Comparison of ENCODE assay signal across 10 mouse cellular contexts in the genomic region with DNA sequence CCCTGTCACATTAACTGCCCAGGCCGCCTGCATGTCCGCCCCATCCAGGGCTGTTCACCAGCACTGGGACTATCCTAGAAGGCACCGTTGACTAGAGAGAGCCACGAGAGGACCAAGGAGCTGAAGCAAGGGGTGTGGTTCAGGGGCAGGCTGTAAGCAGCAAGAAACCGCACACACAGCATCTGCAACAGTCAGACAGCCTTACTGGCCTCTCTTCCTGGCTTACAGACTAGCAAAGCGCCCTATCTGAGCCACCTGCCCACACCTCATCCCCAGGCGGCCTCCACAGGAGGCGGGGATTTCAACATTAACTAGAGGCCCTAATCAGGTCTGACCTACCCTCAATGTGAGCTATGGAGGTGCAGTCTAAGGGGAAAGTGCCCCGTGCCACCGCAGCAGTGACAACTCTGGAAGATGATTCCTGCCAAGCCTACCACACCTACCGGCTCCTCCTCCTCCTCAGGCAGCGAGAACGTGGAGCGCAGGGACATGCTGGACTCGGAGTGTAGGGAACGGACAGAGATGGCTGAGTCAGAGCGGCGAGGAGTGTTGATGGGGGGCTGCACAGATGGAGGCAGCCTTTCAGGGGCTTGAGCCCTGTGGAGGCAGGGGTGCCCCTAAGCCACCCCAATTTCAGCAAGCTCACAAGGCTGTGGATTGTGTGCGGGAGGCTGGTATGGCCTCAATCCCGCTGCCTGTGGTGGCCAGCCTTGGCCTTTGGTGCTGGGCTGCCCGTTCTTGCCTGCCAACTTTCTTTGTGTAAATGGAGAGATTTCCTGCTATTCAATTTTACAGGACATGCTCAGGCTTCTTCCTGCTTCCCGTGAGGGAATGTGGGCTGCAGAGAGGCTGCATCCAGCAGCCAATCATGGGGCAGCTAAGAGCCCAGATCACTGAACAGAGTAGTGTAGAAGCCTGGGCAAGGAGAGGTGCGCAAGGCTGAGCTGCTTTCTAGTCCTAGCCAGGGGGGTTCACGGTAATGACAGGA. TPM values are rescaled to one million over a fixed set of nuclear protein-coding genes. Genes with fewer than 3 reads are reported as not detected.
DNase-seq lines count a peak whose midpoint lies in the region; ATAC-seq and TF ChIP-seq lines count a peak whose summit lies in the region.
"Had no signal": no experiment of that assay in that cellular context is flagged by ENCODE, and none has a peak within 500 bp of the region (broad histone marks: within the 10 kb centered on the region; RNA-seq: fewer than 3 reads in every experiment).

No protein-coding gene starts in this region.

- no peak; the same call in 1 of the 2 replicates for ATAC-seq in hindbrain, embryonic 13.5 days (ENCODE audit: low FRiP score)
- ATAC-seq in heart, postnatal 0 days (ENCODE audit: insufficient read depth, low read depth) = peak; percentile 71
- no peak for ATAC-seq in midbrain, embryonic 15.5 days (replicated peaks)

- peaks cover 88% of the 10 kb centered on the region for H3K36me3 ChIP-seq in hindbrain, embryonic 13.5 days
- H3K36me3 ChIP-seq in hindbrain, embryonic 10.5 days = peaks cover 100% of the 10 kb centered on the region
- H3K36me3 ChIP-seq in heart, postnatal 0 days (replicated peaks; ENCODE audit: control insufficient read depth, insufficient read depth, low read length) = peaks cover 66% of the 10 kb centered on the region
- peaks cover 100% of the 10 kb centered on the region for H3K36me3 ChIP-seq in limb, embryonic 10.5 days
- H3K36me3 ChIP-seq in midbrain, embryonic 15.5 days (replicated peaks) = peaks cover 53% of the 10 kb centered on the region

- no peak overlapping the region for H3K4me2 ChIP-seq in hindbrain, embryonic 13.5 days
- H3K4me2 ChIP-seq in heart, postnatal 0 days (ENCODE audit: low read depth, low read length) = peak overlapping the region; percentile 39
- H3K4me2 ChIP-seq in midbrain, embryonic 15.5 days = no peak overlapping the region

- H3K9ac ChIP-seq in hindbrain, embryonic 13.5 days = 0 out of 2 replicates have a peak overlapping the region, but pooled peaks have one; percentile 9
- no peak overlapping the region for H3K9ac ChIP-seq in heart, postnatal 0 days (replicated peaks; ENCODE audit: low read depth, low read length)
- H3K9ac ChIP-seq in midbrain, embryonic 15.5 days = no peak overlapping the region

- no peak overlapping the region; the same call in 1 of the 2 replicates for H3K27ac ChIP-seq in hindbrain, embryonic 13.5 days
- no peak overlapping the region for H3K27ac ChIP-seq in hindbrain, embryonic 10.5 days
- H3K27ac ChIP-seq in heart, postnatal 0 days (ENCODE audit: low read depth) = peak overlapping the region; percentile 78
- peak overlapping the region; percentile 5; the same call in 1 of the 2 replicates for H3K27ac ChIP-seq in limb, embryonic 10.5 days
- 0 out of 2 replicates have a peak overlapping the region, but pooled peaks have one; percentile 11 for H3K27ac ChIP-seq in midbrain, embryonic 15.5 days

- H3K9me3 ChIP-seq in hindbrain, embryonic 13.5 days = no peaks in the 10 kb centered on the region
- H3K9me3 ChIP-seq in hindbrain, embryonic 10.5 days = no peaks in the 10 kb centered on the region
- H3K9me3 ChIP-seq in heart, postnatal 0 days (replicated peaks; ENCODE audit: control insufficient read depth, low read length) = no peaks in the 10 kb centered on the region
- H3K9me3 ChIP-seq in limb, embryonic 10.5 days (replicated peaks) = no peaks in the 10 kb centered on the region
- H3K9me3 ChIP-seq in midbrain, embryonic 15.5 days = no peaks in the 10 kb centered on the region

- no peak for TF ChIP-seq CTCF in heart, postnatal 0 days (IDR thresholded peaks at IDR 0.05; ENCODE audit: low read depth)

- no peak for DNase-seq in hindbrain, embryonic 10.5 days (ENCODE audit: low spot score)
- DNase-seq in heart, postnatal 0 days (ENCODE audit: low spot score) = peak; percentile 50
- no peak for DNase-seq in limb, embryonic 10.5 days (ENCODE audit: low spot score)
- DNase-seq in ovary, postnatal 10 days (ENCODE audit: low spot score) = no peak
- DNase-seq in testis, postnatal 10 days (ENCODE audit: low spot score) = no peak
- DNase-seq in spleen, adult 12 weeks (ENCODE audit: low spot score) = no peak

- no peak overlapping the region for H3K4me3 ChIP-seq in hindbrain, embryonic 13.5 days
- no peak overlapping the region for H3K4me3 ChIP-seq in hindbrain, embryonic 10.5 days
- H3K4me3 ChIP-seq in heart, postnatal 0 days (ENCODE audit: low read depth, low read length) = peak overlapping the region; percentile 14; the same call in 1 of the 2 replicates
- H3K4me3 ChIP-seq in limb, embryonic 10.5 days = no peak overlapping the region
- no peak overlapping the region for H3K4me3 ChIP-seq in midbrain, embryonic 15.5 days

- TF ChIP-seq EP300 in heart, postnatal 0 days (IDR thresholded peaks at IDR 0.05; ENCODE audit: low read depth) = no peak

- WGBS in hindbrain, embryonic 13.5 days = 89% methylated on average over 24 of the region's 24 CpGs
- WGBS in hindbrain, embryonic 10.5 days = 91% methylated on average over 24 of the region's 24 CpGs
- 79% methylated on average over 24 of the region's 24 CpGs for WGBS in heart, postnatal 0 days
- WGBS in limb, embryonic 10.5 days = 92% methylated on average over 24 of the region's 24 CpGs
- WGBS in midbrain, embryonic 15.5 days = 91% methylated on average over 24 of the region's 24 CpGs

- 0 out of 2 replicates have a peak, but pooled peaks cover 3% of the 10 kb centered on the region for H3K4me1 ChIP-seq in hindbrain, embryonic 13.5 days (replicated peaks)
- no peaks in the 10 kb centered on the region for H3K4me1 ChIP-seq in hindbrain, embryonic 10.5 days (replicated peaks)
- H3K4me1 ChIP-seq in heart, postnatal 0 days (ENCODE audit: control insufficient read depth, insufficient read depth) = no peaks in the 10 kb centered on the region
- no peaks in the 10 kb centered on the region for H3K4me1 ChIP-seq in limb, embryonic 10.5 days
- H3K4me1 ChIP-seq in midbrain, embryonic 15.5 days = no peaks in the 10 kb centered on the region

- H3K27me3 ChIP-seq in hindbrain, embryonic 13.5 days = no peaks in the 10 kb centered on the region
- no peaks in the 10 kb centered on the region for H3K27me3 ChIP-seq in hindbrain, embryonic 10.5 days (ENCODE audit: insufficient read depth, poor library complexity, severe bottlenecking)
- no peaks in the 10 kb centered on the region for H3K27me3 ChIP-seq in heart, postnatal 0 days (ENCODE audit: control insufficient read depth, insufficient read depth, low read length)
- no peaks in the 10 kb centered on the region for H3K27me3 ChIP-seq in limb, embryonic 10.5 days (ENCODE audit: low read depth, poor library complexity, severe bottlenecking)
- H3K27me3 ChIP-seq in midbrain, embryonic 15.5 days (replicated peaks) = no peaks in the 10 kb centered on the region
- H3K27me3 ChIP-seq: CH12.LX had no signal

RNA-seq across cellular contexts. Expression of a gene that starts 13.2 kb away (rescaled TPM):
- polyA plus RNA-seq in hindbrain, embryonic 13.5 days (2015; fragmentation: Nextera tagmentation; extraction: Ambion mirVana) = 86.0 and 89.9 TPM in 2 replicates
- polyA plus RNA-seq in hindbrain, embryonic 10.5 days (2016; fragmentation: Nextera tagmentation; extraction: Ambion mirVana) = 93.6 and 96.4 TPM in 2 replicates
- total RNA-seq in heart, postnatal 0 days (2014; rRNA removed; ENCODE audit: low replicate concordance) = 206 and 281 TPM in 2 replicates
- polyA plus RNA-seq in heart, postnatal 0 days (2015; fragmentation: Nextera tagmentation; extraction: Ambion mirVana) = 46.0 and 48.9 TPM in 2 replicates
- 125 and 136 TPM in 2 replicates for polyA plus RNA-seq in limb, embryonic 10.5 days (2016; fragmentation: Nextera tagmentation; extraction: Ambion mirVana)
- polyA plus RNA-seq in midbrain, embryonic 15.5 days (2015; fragmentation: Nextera tagmentation; extraction: Ambion mirVana) = 108 and 112 TPM in 2 replicates

RNA-seq across cellular contexts. Expression of a gene that starts 19.4 kb away (rescaled TPM):
- polyA plus RNA-seq in hindbrain, embryonic 13.5 days (2015; fragmentation: Nextera tagmentation; extraction: Ambion mirVana) = 2.8 and 3.1 TPM in 2 replicates
- polyA plus RNA-seq in hindbrain, embryonic 10.5 days (2016; fragmentation: Nextera tagmentation; extraction: Ambion mirVana) = 1.8 and 3.0 TPM in 2 replicates
- 0.27 TPM in 1 of 2 replicates, not detected in the other for total RNA-seq in heart, postnatal 0 days (2014; rRNA removed; ENCODE audit: low replicate concordance)
- polyA plus RNA-seq in heart, postnatal 0 days (2015; fragmentation: Nextera tagmentation; extraction: Ambion mirVana) = 0.46 and 0.54 TPM in 2 replicates
- 2.4 and 3.8 TPM in 2 replicates for polyA plus RNA-seq in limb, embryonic 10.5 days (2016; fragmentation: Nextera tagmentation; extraction: Ambion mirVana)
- polyA plus RNA-seq in midbrain, embryonic 15.5 days (2015; fragmentation: Nextera tagmentation; extraction: Ambion mirVana) = 8.4 and 8.8 TPM in 2 replicates
- total RNA-seq: heart, postnatal 36 days had no signal

RNA-seq across cellular contexts. Expression of a gene that starts 26.2 kb away (rescaled TPM):
- polyA plus RNA-seq in hindbrain, embryonic 13.5 days (2015; fragmentation: Nextera tagmentation; extraction: Ambion mirVana) = 32.8 and 34.3 TPM in 2 replicates
- polyA plus RNA-seq in hindbrain, embryonic 10.5 days (2016; fragmentation: Nextera tagmentation; extraction: Ambion mirVana) = 6.8 and 10.2 TPM in 2 replicates
- total RNA-seq in heart, postnatal 0 days (2014; rRNA removed; ENCODE audit: low replicate concordance) = 0.11 TPM in 1 of 2 replicates, not detected in the other
- polyA plus RNA-seq in heart, postnatal 0 days (2015; fragmentation: Nextera tagmentation; extraction: Ambion mirVana) = 0.14 TPM in 2 replicates
- polyA plus RNA-seq in limb, embryonic 10.5 days (2016; fragmentation: Nextera tagmentation; extraction: Ambion mirVana) = 1.4 and 3.6 TPM in 2 replicates
- 50.3 and 52.9 TPM in 2 replicates for polyA plus RNA-seq in midbrain, embryonic 15.5 days (2015; fragmentation: Nextera tagmentation; extraction: Ambion mirVana)

RNA-seq across cellular contexts. Expression of a gene that starts 35.1 kb away (rescaled TPM):
- polyA plus RNA-seq in hindbrain, embryonic 13.5 days (2015; fragmentation: Nextera tagmentation; extraction: Ambion mirVana) = 20.1 and 21.6 TPM in 2 replicates
- 11.9 and 21.7 TPM in 2 replicates for polyA plus RNA-seq in hindbrain, embryonic 10.5 days (2016; fragmentation: Nextera tagmentation; extraction: Ambion mirVana)
- 44.5 and 57.5 TPM in 2 replicates for total RNA-seq in heart, postnatal 0 days (2014; rRNA removed; ENCODE audit: low replicate concordance)
- polyA plus RNA-seq in heart, postnatal 0 days (2015; fragmentation: Nextera tagmentation; extraction: Ambion mirVana) = 7.1 and 9.8 TPM in 2 replicates
- 18.9 and 24.7 TPM in 2 replicates for polyA plus RNA-seq in limb, embryonic 10.5 days (2016; fragmentation: Nextera tagmentation; extraction: Ambion mirVana)
- polyA plus RNA-seq in midbrain, embryonic 15.5 days (2015; fragmentation: Nextera tagmentation; extraction: Ambion mirVana) = 29.0 and 29.8 TPM in 2 replicates

RNA-seq across cellular contexts. Expression of a gene that starts 35.7 kb away (rescaled TPM):
- polyA plus RNA-seq in hindbrain, embryonic 13.5 days (2015; fragmentation: Nextera tagmentation; extraction: Ambion mirVana) = 35.5 and 36.1 TPM in 2 replicates
- 35.1 and 36.0 TPM in 2 replicates for polyA plus RNA-seq in hindbrain, embryonic 10.5 days (2016; fragmentation: Nextera tagmentation; extraction: Ambion mirVana)
- 12.4 and 44.9 TPM in 2 replicates for total RNA-seq in heart, postnatal 0 days (2014; rRNA removed; ENCODE audit: low replicate concordance)
- 10.1 and 11.5 TPM in 2 replicates for polyA plus RNA-seq in heart, postnatal 0 days (2015; fragmentation: Nextera tagmentation; extraction: Ambion mirVana)
- polyA plus RNA-seq in limb, embryonic 10.5 days (2016; fragmentation: Nextera tagmentation; extraction: Ambion mirVana) = 31.6 and 42.2 TPM in 2 replicates
- polyA plus RNA-seq in midbrain, embryonic 15.5 days (2015; fragmentation: Nextera tagmentation; extraction: Ambion mirVana) = 40.6 and 43.7 TPM in 2 replicates

Comparison
In these comparisons a context has a peak if more than half of its experiments do, and no peak if none do; other contexts are left out.
1. H3K27ac ChIP-seq: peak in heart, postnatal 0 days (single experiment), limb, embryonic 10.5 days (single experiment) and midbrain, embryonic 15.5 days (single experiment); none in hindbrain, embryonic 13.5 days (single experiment) and hindbrain, embryonic 10.5 days (single experiment).